Mouse (Mus musculus) cerebellum, postnatal 10 days (tissue): ENCODE measurements at regions not wholly inside any gene's neighbourhood (a gene's known extent, or its start where the extent isn't known, plus 50 kb on each side); places are given as distances from the start of the nearest gene placed in this dataset.
A peak's percentile ranks its signal among the peaks of the same experiment; 100 is the strongest.

Experiments used
- DNase-seq, 2 experiments: peaks; one replicate each; pipeline ENCODE4 v3.0.0; 2021; ENCODE audit warnings: mixed read lengths in 2 of 2

- no peak for DNase-seq
Measured at GRCm38 (mm10) chr4:134990651-134991050, 60.0 kb downstream of the Syf2 start.

GRCm38 (mm10) chr4:134993526-134994122 is 62.9 kb downstream of the Syf2 start:
- DNase-seq: peak; percentile 70 to 82

- peak; percentile 84 to 89 for DNase-seq
Measured at GRCm38 (mm10) chr4:134994205-134994604, 63.5 kb downstream of the Syf2 start.

- peak; percentile 53 to 71 for DNase-seq
Measured at GRCm38 (mm10) chr4:134994648-134995047, 64.0 kb downstream of the Syf2 start.

GRCm38 (mm10) chr4:134995052-134995451 is 64.4 kb downstream of the Syf2 start:
- peak; percentile 97 to 98 for DNase-seq

- DNase-seq: no peak
Measured at GRCm38 (mm10) chr4:134996121-134996520, 65.4 kb downstream of the Syf2 start.

GRCm38 (mm10) chr4:134997461-134998434 is 67.0 kb downstream of the Syf2 start:
- DNase-seq: no peak

- peak; percentile 58 to 62 for DNase-seq
Measured at GRCm38 (mm10) chr4:134998928-134999658, 68.4 kb downstream of the Syf2 start.

- no peak for DNase-seq
Measured at GRCm38 (mm10) chr4:135002091-135002925, 71.6 kb downstream of the Syf2 start.

- DNase-seq: no peak
Measured at GRCm38 (mm10) chr4:135011365-135011764, 80.7 kb downstream of the Syf2 start.

- DNase-seq: peak in 1 of 2 experiments; percentile 53
Measured at GRCm38 (mm10) chr4:135012945-135013344, 82.2 kb downstream of the Syf2 start.

- DNase-seq: peak in 1 of 2 experiments; percentile 39
Measured at GRCm38 (mm10) chr4:135013932-135014331, 83.2 kb downstream of the Syf2 start.

- DNase-seq: peak; percentile 53 to 58
Measured at GRCm38 (mm10) chr4:135018018-135018417, 87.3 kb downstream of the Syf2 start.

- DNase-seq: no peak
Measured at GRCm38 (mm10) chr4:135019120-135019519, 88.4 kb downstream of the Syf2 start.

- no peak for DNase-seq
Measured at GRCm38 (mm10) chr4:135020262-135020991, 89.7 kb downstream of the Syf2 start.

- no peak for DNase-seq
Measured at GRCm38 (mm10) chr4:135023200-135023599, 92.5 kb downstream of the Syf2 start.

- DNase-seq: no peak
Measured at GRCm38 (mm10) chr4:135025802-135026201, 94.7 kb upstream of the Runx3 start.

GRCm38 (mm10) chr4:135027136-135027535 is 93.3 kb upstream of the Runx3 start:
- peak; percentile 35 to 45 for DNase-seq

GRCm38 (mm10) chr4:135029723-135030122 is 90.7 kb upstream of the Runx3 start:
- DNase-seq: no peak

- peak; percentile 42 to 57 for DNase-seq
Measured at GRCm38 (mm10) chr4:135032461-135032860, 88.0 kb upstream of the Runx3 start.

GRCm38 (mm10) chr4:135033302-135033701 is 87.2 kb upstream of the Runx3 start:
- no peak for DNase-seq
